Mouse (Mus musculus): ENCODE data around the gene Negr1. TPM values are rescaled to one million over a fixed set of nuclear protein-coding genes. Genes with fewer than 3 reads are reported as not detected.

The Negr1 gene
- polyA plus RNA-seq, 1 experiment from 2014 or later = 7.3 TPM

DNA sequence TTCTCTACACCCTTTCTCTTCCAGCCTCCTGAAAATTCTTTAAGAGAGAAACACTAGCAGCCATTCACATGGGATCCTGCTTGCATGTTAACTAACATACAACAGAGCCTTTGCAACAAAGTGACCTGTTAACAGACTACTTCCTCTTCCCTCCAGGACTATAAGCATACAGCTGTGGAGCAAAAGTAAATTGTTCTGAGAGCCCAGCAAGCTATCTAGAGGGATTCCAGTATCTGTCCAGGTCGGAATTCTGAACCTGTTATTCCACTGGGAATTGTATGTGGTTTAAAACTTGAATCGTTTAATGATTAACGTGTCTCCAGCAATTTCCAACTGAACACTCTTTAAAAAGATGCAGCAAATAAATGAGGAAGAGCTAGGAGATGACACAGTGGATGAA is 320.5 kb downstream of the Negr1 start:
- Histone ChIP-seq H3K4me1 (ENCODE audit: insufficient read depth, low read length) (no peaks in the 10 kb centered on the region), H3K9me3 (ENCODE audit: low read length) (peaks cover 8% of the 10 kb centered on the region), H3K9ac (replicated peaks; ENCODE audit: low read length) (no peak overlapping the region), H3K27me3 (ENCODE audit: insufficient read depth, low read length) (no peaks in the 10 kb centered on the region), H3K4me3 (ENCODE audit: low read length) (no peak overlapping the region), H3K27ac (ENCODE audit: low read length) (no peak overlapping the region), H3K36me3 (ENCODE audit: insufficient read depth, low read length) (no peaks in the 10 kb centered on the region), H3K4me2 (replicated peaks; ENCODE audit: low read depth, low read length) (no peak overlapping the region)
- WGBS = 68% methylated on average over 3 of the region's 3 CpGs
- ATAC-seq (ENCODE audit: low FRiP score, low TSS enrichment) = no peak

DNA sequence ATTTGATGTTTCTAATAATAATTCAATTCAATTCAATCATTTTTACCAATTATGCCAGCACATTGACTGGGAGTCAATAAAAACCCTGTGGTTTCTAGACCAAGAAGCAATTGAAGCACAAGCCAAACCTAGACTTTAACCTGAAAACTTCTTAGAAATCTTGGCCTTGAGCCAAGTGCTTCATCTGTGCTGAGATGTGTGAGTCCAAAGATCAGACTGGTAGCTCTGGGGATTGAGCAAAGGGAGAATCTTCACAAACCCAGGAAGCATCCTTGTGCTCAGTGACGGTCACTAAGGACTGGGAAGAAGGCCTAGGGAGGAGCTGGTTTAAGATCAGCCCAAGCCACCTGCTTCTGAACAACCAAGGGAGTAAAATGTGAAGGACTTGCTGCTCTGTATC is 322.3 kb downstream of the Negr1 start:
- Histone ChIP-seq H3K27me3 (ENCODE audit: insufficient read depth, low read length) (no peaks in the 10 kb centered on the region), H3K4me3 (ENCODE audit: low read length) (no peak overlapping the region), H3K4me2 (replicated peaks; ENCODE audit: low read depth, low read length) (no peak overlapping the region), H3K9me3 (ENCODE audit: low read length) (0 out of 2 replicates have a peak, but pooled peaks cover 1% of the 10 kb centered on the region), H3K27ac (ENCODE audit: low read length) (no peak overlapping the region), H3K9ac (replicated peaks; ENCODE audit: low read length) (no peak overlapping the region), H3K4me1 (ENCODE audit: insufficient read depth, low read length) (no peaks in the 10 kb centered on the region), H3K36me3 (ENCODE audit: insufficient read depth, low read length) (no peaks in the 10 kb centered on the region)
- 94% methylated on average over 1 of the region's 1 CpGs for WGBS
- ATAC-seq (ENCODE audit: low FRiP score, low TSS enrichment) = peak; percentile 42; the same call in 1 of the 2 replicates

DNA sequence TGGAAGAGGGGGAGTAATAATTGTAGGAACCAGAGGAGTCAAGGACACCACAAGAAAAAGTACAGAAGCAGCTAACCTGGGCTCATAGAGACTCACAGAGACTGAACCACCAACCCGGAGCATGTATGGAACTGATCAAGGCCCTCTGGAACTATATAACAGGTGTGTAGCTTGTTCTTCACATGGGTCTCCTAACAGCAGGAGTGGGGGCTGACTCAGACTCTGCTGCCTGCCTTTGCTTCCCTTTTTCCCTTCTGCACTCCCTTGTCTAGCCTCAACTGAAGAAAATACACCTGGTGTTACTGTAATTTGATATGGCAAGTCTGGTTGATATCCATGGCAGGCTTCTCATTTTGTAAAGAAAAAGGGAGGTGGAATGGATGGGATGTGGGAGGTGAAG is 324.1 kb downstream of the Negr1 start:
- H3K9ac ChIP-seq (replicated peaks; ENCODE audit: low read length) = no peak overlapping the region
- 94% methylated on average over 1 of the region's 1 CpGs for whole genome bisulfite sequencing

DNA sequence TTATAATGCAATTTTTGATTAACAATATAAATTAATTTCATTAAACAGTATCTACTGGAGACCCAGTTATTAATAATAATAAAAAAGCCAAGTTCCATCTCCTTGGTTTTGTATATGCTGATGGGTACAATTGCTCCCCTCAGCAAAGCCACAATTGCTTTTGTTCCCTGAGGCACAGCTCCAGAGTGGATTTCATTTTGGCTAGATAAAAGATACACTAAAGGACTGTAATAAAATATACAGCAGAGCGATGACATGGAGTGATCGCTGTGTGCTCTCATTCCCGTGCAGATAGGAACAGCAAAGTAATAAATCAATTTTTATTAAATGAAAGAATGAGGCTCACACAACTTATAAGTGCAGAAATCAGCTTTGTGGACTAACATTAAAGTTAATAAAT is 325.3 kb downstream of the Negr1 start:
- Histone ChIP-seq H3K4me3 (ENCODE audit: low read length) (no peak overlapping the region), H3K27me3 (ENCODE audit: insufficient read depth, low read length) (no peaks in the 10 kb centered on the region), H3K9ac (replicated peaks; ENCODE audit: low read length) (no peak overlapping the region), H3K4me2 (replicated peaks; ENCODE audit: low read depth, low read length) (no peak overlapping the region), H3K4me1 (ENCODE audit: insufficient read depth, low read length) (no peaks in the 10 kb centered on the region), H3K36me3 (ENCODE audit: insufficient read depth, low read length) (no peaks in the 10 kb centered on the region), H3K27ac (ENCODE audit: low read length) (no peak overlapping the region), H3K9me3 (ENCODE audit: low read length) (no peaks in the 10 kb centered on the region)
- ATAC-seq (ENCODE audit: low FRiP score, low TSS enrichment) = no peak
- 60% methylated on average over 3 of the region's 3 CpGs for WGBS

More for the DNA sequence above, 324.1 kb downstream of the Negr1 start:
- no peaks in the 10 kb centered on the region for H3K27me3 ChIP-seq (ENCODE audit: insufficient read depth, low read length)
- no peak for ATAC-seq (ENCODE audit: low FRiP score, low TSS enrichment)
- H3K4me2 ChIP-seq (replicated peaks; ENCODE audit: low read depth, low read length) = no peak overlapping the region
- H3K4me3 ChIP-seq (ENCODE audit: low read length) = no peak overlapping the region
- no peaks in the 10 kb centered on the region for H3K4me1 ChIP-seq (ENCODE audit: insufficient read depth, low read length)
- H3K9me3 ChIP-seq (ENCODE audit: low read length) = no peaks in the 10 kb centered on the region
- H3K27ac ChIP-seq (ENCODE audit: low read length) = no peak overlapping the region
- H3K36me3 ChIP-seq (ENCODE audit: insufficient read depth, low read length) = no peaks in the 10 kb centered on the region

DNA sequence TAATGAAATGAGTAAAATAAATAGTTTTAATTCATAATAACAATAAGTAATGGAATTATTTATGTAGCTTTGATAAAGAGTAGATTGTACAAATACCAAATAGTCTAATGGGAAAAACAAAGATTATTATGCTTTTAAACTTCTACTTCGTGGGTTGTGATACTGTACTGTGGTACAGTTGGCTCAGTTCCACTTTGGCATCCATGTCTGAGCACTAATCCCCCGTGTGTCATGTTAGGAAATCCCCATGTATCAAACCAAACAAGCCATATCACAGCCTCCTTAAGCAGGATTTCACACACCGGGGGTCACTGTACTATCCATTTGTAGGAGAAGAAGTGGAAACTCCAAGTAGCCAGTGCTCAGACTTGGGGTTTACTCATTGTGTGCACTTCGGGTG is 329.4 kb downstream of the Negr1 start:
- no peak overlapping the region for H3K4me2 ChIP-seq (replicated peaks; ENCODE audit: low read depth, low read length)
- H3K4me3 ChIP-seq (ENCODE audit: low read length) = no peak overlapping the region
- H3K4me1 ChIP-seq (ENCODE audit: insufficient read depth, low read length) = no peaks in the 10 kb centered on the region
- H3K9ac ChIP-seq (replicated peaks; ENCODE audit: low read length) = no peak overlapping the region
- H3K27me3 ChIP-seq (ENCODE audit: insufficient read depth, low read length) = no peaks in the 10 kb centered on the region
- no peak for ATAC-seq (ENCODE audit: low FRiP score, low TSS enrichment)
- H3K36me3 ChIP-seq (ENCODE audit: insufficient read depth, low read length) = no peaks in the 10 kb centered on the region
- H3K9me3 ChIP-seq (ENCODE audit: low read length) = no peaks in the 10 kb centered on the region
- H3K27ac ChIP-seq (ENCODE audit: low read length) = no peak overlapping the region
- WGBS = 76% methylated on average over 4 of the region's 4 CpGs

DNA sequence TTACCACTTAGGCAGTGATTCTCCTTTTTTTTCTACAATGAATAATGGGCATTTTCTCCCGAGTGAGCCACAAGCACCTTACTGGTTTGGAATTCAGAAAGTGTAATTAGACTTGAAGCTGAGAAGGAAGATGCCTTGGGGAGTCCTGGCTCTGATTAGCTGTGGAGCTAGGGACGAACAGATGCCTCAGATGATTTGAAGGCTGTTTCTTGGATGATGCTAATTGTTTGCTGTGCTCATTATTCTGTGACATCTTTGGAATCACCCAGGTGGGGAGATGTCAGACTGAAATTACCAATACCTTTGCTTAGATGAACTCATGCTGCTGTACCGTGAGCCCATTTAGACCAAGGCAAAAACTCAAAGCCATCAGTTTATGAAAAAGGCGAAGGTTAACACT is 333.7 kb downstream of the Negr1 start:
- Histone ChIP-seq H3K36me3 (ENCODE audit: insufficient read depth, low read length) (no peaks in the 10 kb centered on the region), H3K9me3 (ENCODE audit: low read length) (no peaks in the 10 kb centered on the region), H3K27ac (ENCODE audit: low read length) (no peak overlapping the region), H3K4me1 (ENCODE audit: insufficient read depth, low read length) (no peaks in the 10 kb centered on the region), H3K9ac (replicated peaks; ENCODE audit: low read length) (no peak overlapping the region), H3K4me3 (ENCODE audit: low read length) (no peak overlapping the region), H3K27me3 (ENCODE audit: insufficient read depth, low read length) (no peaks in the 10 kb centered on the region), H3K4me2 (replicated peaks; ENCODE audit: low read depth, low read length) (no peak overlapping the region)
- ATAC-seq (ENCODE audit: low FRiP score, low TSS enrichment) = no peak
- WGBS = 72% methylated on average over 4 of the region's 4 CpGs

DNA sequence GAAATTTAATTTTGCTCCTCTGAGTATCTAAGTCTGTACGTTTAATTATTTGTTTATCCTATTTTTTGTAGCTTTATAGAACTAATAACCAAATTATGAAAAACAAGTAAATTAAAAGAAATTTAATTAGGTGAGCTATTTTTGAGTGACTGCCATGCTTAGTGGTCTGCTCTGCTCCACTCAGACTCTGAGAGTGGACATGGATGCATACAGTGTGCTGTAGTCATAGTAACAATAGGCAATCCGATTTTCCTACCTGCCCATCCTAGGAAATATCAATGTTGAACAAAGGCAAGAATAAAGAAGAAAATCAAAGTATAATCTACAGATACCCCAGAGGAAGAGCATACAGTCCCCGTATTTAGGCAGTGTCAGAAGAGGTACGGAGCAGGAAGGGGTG is 334.5 kb downstream of the Negr1 start:
- Histone ChIP-seq H3K27ac (ENCODE audit: low read length) (no peak overlapping the region), H3K27me3 (ENCODE audit: insufficient read depth, low read length) (no peaks in the 10 kb centered on the region), H3K4me2 (replicated peaks; ENCODE audit: low read depth, low read length) (no peak overlapping the region), H3K36me3 (ENCODE audit: insufficient read depth, low read length) (no peaks in the 10 kb centered on the region), H3K4me1 (ENCODE audit: insufficient read depth, low read length) (no peaks in the 10 kb centered on the region), H3K4me3 (ENCODE audit: low read length) (no peak overlapping the region), H3K9ac (replicated peaks; ENCODE audit: low read length) (no peak overlapping the region), H3K9me3 (ENCODE audit: low read length) (no peaks in the 10 kb centered on the region)
- 78% methylated on average over 4 of the region's 4 CpGs for WGBS
- ATAC-seq (ENCODE audit: low FRiP score, low TSS enrichment) = no peak

DNA sequence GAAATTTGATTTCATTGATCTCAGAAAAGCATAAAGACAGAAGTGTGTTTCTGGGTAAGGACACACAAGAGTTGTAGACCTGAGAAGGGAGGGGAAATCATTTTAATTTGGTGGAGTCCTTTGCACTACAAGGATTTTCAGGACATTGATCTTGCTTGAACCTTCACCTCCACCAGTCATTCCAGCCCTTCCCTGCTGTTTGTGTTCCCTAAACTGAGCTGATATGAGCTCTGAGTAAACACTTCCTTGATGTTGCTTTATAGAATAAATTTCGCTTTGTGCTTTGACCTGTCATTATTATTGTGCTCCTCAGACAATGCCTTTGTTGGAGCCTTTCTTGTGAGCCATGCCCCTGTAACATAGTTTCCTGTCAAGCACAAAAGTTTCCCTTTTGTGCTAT is 335.0 kb downstream of the Negr1 start:
- Histone ChIP-seq H3K4me3 (ENCODE audit: low read length) (no peak overlapping the region), H3K9me3 (ENCODE audit: low read length) (no peaks in the 10 kb centered on the region), H3K36me3 (ENCODE audit: insufficient read depth, low read length) (no peaks in the 10 kb centered on the region), H3K27ac (ENCODE audit: low read length) (no peak overlapping the region), H3K4me1 (ENCODE audit: insufficient read depth, low read length) (no peaks in the 10 kb centered on the region), H3K9ac (replicated peaks; ENCODE audit: low read length) (no peak overlapping the region), H3K4me2 (replicated peaks; ENCODE audit: low read depth, low read length) (no peak overlapping the region), H3K27me3 (ENCODE audit: insufficient read depth, low read length) (no peaks in the 10 kb centered on the region)
- WGBS = 38% methylated on average over 1 of the region's 1 CpGs
- no peak; the same call in 1 of the 2 replicates for ATAC-seq (ENCODE audit: low FRiP score, low TSS enrichment)

DNA sequence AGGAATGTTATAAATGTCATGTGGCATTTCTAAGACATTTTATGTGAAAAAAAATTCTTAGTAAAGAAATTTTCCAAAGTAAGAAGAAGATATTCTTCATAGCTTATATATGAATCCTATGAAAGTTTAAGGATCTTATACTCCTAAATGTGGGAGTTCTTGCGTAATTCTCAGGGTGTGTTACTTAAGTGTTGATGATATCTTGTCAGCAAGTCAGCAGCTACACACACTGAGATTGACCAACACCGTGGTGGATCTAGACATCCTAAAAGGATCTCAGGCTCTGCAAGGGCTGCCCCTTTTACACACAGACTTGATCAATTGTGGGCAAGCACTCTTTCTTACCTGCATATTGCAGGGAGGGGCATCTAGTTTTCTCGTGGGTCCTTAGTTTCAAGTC is 339.5 kb downstream of the Negr1 start:
- Histone ChIP-seq H3K36me3 (ENCODE audit: insufficient read depth, low read length) (no peaks in the 10 kb centered on the region), H3K27ac (ENCODE audit: low read length) (no peak overlapping the region), H3K9me3 (ENCODE audit: low read length) (no peaks in the 10 kb centered on the region), H3K4me1 (ENCODE audit: insufficient read depth, low read length) (no peaks in the 10 kb centered on the region), H3K4me3 (ENCODE audit: low read length) (no peak overlapping the region), H3K9ac (replicated peaks; ENCODE audit: low read length) (no peak overlapping the region), H3K4me2 (replicated peaks; ENCODE audit: low read depth, low read length) (no peak overlapping the region), H3K27me3 (ENCODE audit: insufficient read depth, low read length) (no peaks in the 10 kb centered on the region)
- no peak for ATAC-seq (ENCODE audit: low FRiP score, low TSS enrichment)
- 93% methylated on average over 3 of the region's 3 CpGs for WGBS

DNA sequence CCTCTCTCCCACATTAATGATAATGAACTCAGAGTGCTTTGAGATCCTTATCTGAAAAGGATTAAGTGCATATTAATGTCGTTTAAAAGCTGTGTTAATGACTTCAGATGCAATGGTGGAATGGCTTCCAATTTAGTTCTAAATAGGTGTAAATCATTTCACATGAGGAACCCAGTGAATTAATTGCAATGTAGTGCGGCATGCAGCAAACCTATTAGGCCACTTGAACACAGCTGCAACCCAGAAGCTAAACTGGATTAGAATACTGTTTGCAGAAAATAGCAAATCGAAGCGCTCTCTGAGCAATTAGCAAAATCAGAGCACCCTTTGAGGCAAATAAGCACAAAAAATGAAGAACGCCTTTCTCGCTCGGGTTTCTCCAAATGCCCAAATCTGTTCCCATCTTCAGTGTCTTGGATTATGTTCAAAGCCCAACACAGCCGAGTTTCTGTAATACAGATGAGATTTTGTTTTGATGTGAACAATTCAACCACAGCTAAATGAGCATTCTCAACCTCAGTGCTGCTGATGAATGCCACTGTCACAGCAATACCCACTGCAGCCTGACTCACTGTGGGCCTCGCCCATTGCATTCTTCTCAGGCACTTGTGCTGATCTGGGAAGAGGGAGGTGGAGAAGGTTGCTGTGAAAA is 342.5 kb downstream of the Negr1 start:
- H3K9ac ChIP-seq (replicated peaks; ENCODE audit: low read length) = no peak overlapping the region
- H3K4me2 ChIP-seq (replicated peaks; ENCODE audit: low read depth, low read length) = no peak overlapping the region
- no peaks in the 10 kb centered on the region for H3K9me3 ChIP-seq (ENCODE audit: low read length)
- H3K27me3 ChIP-seq (ENCODE audit: insufficient read depth, low read length) = no peaks in the 10 kb centered on the region
- no peaks in the 10 kb centered on the region for H3K36me3 ChIP-seq (ENCODE audit: insufficient read depth, low read length)
- H3K27ac ChIP-seq (ENCODE audit: low read length) = no peak overlapping the region
- 82% methylated on average over 9 of the region's 9 CpGs for WGBS
- no peak overlapping the region for H3K4me3 ChIP-seq (ENCODE audit: low read length)
- ATAC-seq (ENCODE audit: low FRiP score, low TSS enrichment) = no peak
- no peaks in the 10 kb centered on the region for H3K4me1 ChIP-seq (ENCODE audit: insufficient read depth, low read length)

All from kidney, embryonic 16.5 days (tissue).